Mouse (Mus musculus): ENCODE data around the gene Ildr1. TPM values are rescaled to one million over a fixed set of nuclear protein-coding genes. Genes with fewer than 3 reads are reported as not detected.

Ildr1 gene
- polyA plus RNA-seq, 1 experiment from 2014 or later, result not detected

GRCm38 (mm10) chr16:36673196-36673595 lies 20.6 kb upstream of the Ildr1 start:
- 82% methylated on average over 4 of the region's 4 CpGs for WGBS

GRCm38 (mm10) chr16:36674457-36675204 lies 19.1 kb upstream of the Ildr1 start:
- Histone ChIP-seq H3K27me3 (no peaks in the 10 kb centered on the region), H3K9ac (no peak overlapping the region), H3K4me2 (no peak overlapping the region), H3K9me3 (replicated peaks) (no peaks in the 10 kb centered on the region), H3K4me3 (no peak overlapping the region), H3K27ac (no peak overlapping the region), H3K4me1 (no peaks in the 10 kb centered on the region), H3K36me3 (ENCODE audit: poor library complexity, severe bottlenecking) (no peaks in the 10 kb centered on the region)
- no peak for ATAC-seq
- 76% methylated on average over 7 of the region's 7 CpGs for WGBS

More at GRCm38 (mm10) chr16:36673196-36673595, 20.6 kb upstream of the Ildr1 start:
- no peak overlapping the region for H3K9ac ChIP-seq
- H3K4me2 ChIP-seq, result no peak overlapping the region
- no peaks in the 10 kb centered on the region for H3K36me3 ChIP-seq (ENCODE audit: poor library complexity, severe bottlenecking)
- no peaks in the 10 kb centered on the region for H3K27me3 ChIP-seq
- no peak for ATAC-seq
- H3K27ac ChIP-seq, result no peak overlapping the region
- H3K4me1 ChIP-seq, result no peaks in the 10 kb centered on the region
- no peaks in the 10 kb centered on the region for H3K9me3 ChIP-seq (replicated peaks)
- no peak overlapping the region for H3K4me3 ChIP-seq

- H3K27me3 ChIP-seq, result no peaks in the 10 kb centered on the region
- no peak for ATAC-seq
- H3K9ac ChIP-seq, result no peak overlapping the region
- H3K9me3 ChIP-seq (replicated peaks), result no peaks in the 10 kb centered on the region
- H3K4me2 ChIP-seq, result no peak overlapping the region
- H3K4me3 ChIP-seq, result no peak overlapping the region
- 47% methylated on average over 2 of the region's 2 CpGs for WGBS
- H3K36me3 ChIP-seq (ENCODE audit: poor library complexity, severe bottlenecking), result no peaks in the 10 kb centered on the region
- H3K27ac ChIP-seq, result no peak overlapping the region
- no peaks in the 10 kb centered on the region for H3K4me1 ChIP-seq
Observed at GRCm38 (mm10) chr16:36675304-36675703, 18.5 kb upstream of the Ildr1 start.

GRCm38 (mm10) chr16:36675902-36676301 lies 17.9 kb upstream of the Ildr1 start:
- no peak overlapping the region for H3K27ac ChIP-seq
- no peaks in the 10 kb centered on the region for H3K9me3 ChIP-seq (replicated peaks)
- H3K9ac ChIP-seq, result no peak overlapping the region
- H3K27me3 ChIP-seq, result no peaks in the 10 kb centered on the region
- no peaks in the 10 kb centered on the region for H3K36me3 ChIP-seq (ENCODE audit: poor library complexity, severe bottlenecking)
- no peaks in the 10 kb centered on the region for H3K4me1 ChIP-seq
- WGBS, result 93% methylated on average over 2 of the region's 2 CpGs
- ATAC-seq, result no peak
- H3K4me2 ChIP-seq, result no peak overlapping the region
- H3K4me3 ChIP-seq, result no peak overlapping the region

GRCm38 (mm10) chr16:36681829-36682228 lies 11.9 kb upstream of the Ildr1 start:
- no peak for ATAC-seq
- 96% methylated on average over 3 of the region's 3 CpGs for WGBS
- Histone ChIP-seq H3K27ac (no peak overlapping the region), H3K4me2 (no peak overlapping the region), H3K9ac (no peak overlapping the region), H3K9me3 (replicated peaks) (no peaks in the 10 kb centered on the region), H3K4me3 (no peak overlapping the region), H3K36me3 (ENCODE audit: poor library complexity, severe bottlenecking) (no peaks in the 10 kb centered on the region), H3K4me1 (no peaks in the 10 kb centered on the region), H3K27me3 (no peaks in the 10 kb centered on the region)

GRCm38 (mm10) chr16:36684325-36684918 lies 9.4 kb upstream of the Ildr1 start:
- Histone ChIP-seq H3K4me2 (no peak overlapping the region), H3K9me3 (replicated peaks) (no peaks in the 10 kb centered on the region), H3K9ac (no peak overlapping the region), H3K4me3 (no peak overlapping the region), H3K27me3 (no peaks in the 10 kb centered on the region), H3K27ac (no peak overlapping the region), H3K36me3 (ENCODE audit: poor library complexity, severe bottlenecking) (no peaks in the 10 kb centered on the region), H3K4me1 (no peaks in the 10 kb centered on the region)
- ATAC-seq, result no peak
- WGBS, result 78% methylated on average over 6 of the region's 6 CpGs

- Histone ChIP-seq H3K27me3 (peaks cover 5% of the 10 kb centered on the region), H3K4me1 (no peaks in the 10 kb centered on the region), H3K4me3 (no peak overlapping the region), H3K4me2 (no peak overlapping the region), H3K9me3 (replicated peaks) (no peaks in the 10 kb centered on the region), H3K9ac (no peak overlapping the region), H3K27ac (no peak overlapping the region), H3K36me3 (ENCODE audit: poor library complexity, severe bottlenecking) (no peaks in the 10 kb centered on the region)
- 94% methylated on average over 2 of the region's 2 CpGs for WGBS
- ATAC-seq, result no peak
Observed at GRCm38 (mm10) chr16:36688076-36688475, 5.7 kb upstream of the Ildr1 start.

- no peak overlapping the region for H3K27ac ChIP-seq
- WGBS, result 50% methylated on average over 3 of the region's 3 CpGs
- no peak for ATAC-seq
- no peak overlapping the region for H3K4me3 ChIP-seq
- no peaks in the 10 kb centered on the region for H3K36me3 ChIP-seq (ENCODE audit: poor library complexity, severe bottlenecking)
- no peak overlapping the region for H3K9ac ChIP-seq
- H3K4me1 ChIP-seq, result peaks cover 6% of the 10 kb centered on the region
- H3K9me3 ChIP-seq (replicated peaks), result no peaks in the 10 kb centered on the region
- peaks cover 28% of the 10 kb centered on the region for H3K27me3 ChIP-seq
- no peak overlapping the region for H3K4me2 ChIP-seq
Observed at GRCm38 (mm10) chr16:36691484-36691883, 2.3 kb upstream of the Ildr1 start.

GRCm38 (mm10) chr16:36694798-36695290 lies 1.1 kb downstream of the Ildr1 start:
- no peak for ATAC-seq
- Histone ChIP-seq H3K9ac (no peak overlapping the region), H3K36me3 (ENCODE audit: poor library complexity, severe bottlenecking) (no peaks in the 10 kb centered on the region), H3K4me2 (peak overlapping the region; percentile 80; the same call in 1 of the 2 replicates), H3K4me3 (no peak overlapping the region), H3K27ac (no peak overlapping the region), H3K9me3 (replicated peaks) (no peaks in the 10 kb centered on the region), H3K4me1 (peaks cover 6% of the 10 kb centered on the region), H3K27me3 (peaks cover 28% of the 10 kb centered on the region)
- 40% methylated on average over 9 of the region's 9 CpGs for WGBS

- Histone ChIP-seq H3K27ac (no peak overlapping the region), H3K9me3 (replicated peaks) (no peaks in the 10 kb centered on the region), H3K9ac (no peak overlapping the region), H3K27me3 (peaks cover 28% of the 10 kb centered on the region), H3K4me2 (no peak overlapping the region), H3K36me3 (ENCODE audit: poor library complexity, severe bottlenecking) (no peaks in the 10 kb centered on the region), H3K4me1 (peaks cover 6% of the 10 kb centered on the region), H3K4me3 (no peak overlapping the region)
- ATAC-seq, result no peak
- WGBS, result 84% methylated on average over 8 of the region's 8 CpGs
Observed at GRCm38 (mm10) chr16:36697331-36697730, 3.6 kb downstream of the Ildr1 start.

GRCm38 (mm10) chr16:36700484-36700883 lies 6.7 kb downstream of the Ildr1 start:
- WGBS, result 86% methylated on average over 2 of the region's 2 CpGs
- no peak overlapping the region for H3K4me2 ChIP-seq
- no peaks in the 10 kb centered on the region for H3K36me3 ChIP-seq (ENCODE audit: poor library complexity, severe bottlenecking)
- no peak overlapping the region for H3K4me3 ChIP-seq
- no peaks in the 10 kb centered on the region for H3K9me3 ChIP-seq (replicated peaks)
- no peaks in the 10 kb centered on the region for H3K4me1 ChIP-seq
- no peak overlapping the region for H3K9ac ChIP-seq
- ATAC-seq, result no peak
- H3K27ac ChIP-seq, result no peak overlapping the region
- 0 out of 2 replicates have a peak, but pooled peaks cover 2% of the 10 kb centered on the region for H3K27me3 ChIP-seq

GRCm38 (mm10) chr16:36707702-36708423 lies 14.1 kb downstream of the Ildr1 start:
- no peaks in the 10 kb centered on the region for H3K4me1 ChIP-seq
- H3K4me3 ChIP-seq, result no peak overlapping the region
- WGBS, result 61% methylated on average over 6 of the region's 6 CpGs
- no peaks in the 10 kb centered on the region; the same call in 1 of the 2 replicates for H3K9me3 ChIP-seq (replicated peaks)
- no peak for ATAC-seq
- no peaks in the 10 kb centered on the region for H3K27me3 ChIP-seq
- H3K36me3 ChIP-seq (ENCODE audit: poor library complexity, severe bottlenecking), result no peaks in the 10 kb centered on the region
- no peak overlapping the region for H3K4me2 ChIP-seq
- no peak overlapping the region for H3K27ac ChIP-seq
- no peak overlapping the region for H3K9ac ChIP-seq

Measured in forebrain, embryonic 13.5 days (tissue).